Mouse (Mus musculus) spleen, adult 2 months (tissue): ENCODE results near the gene Htt. TPM values are rescaled to one million over a fixed set of nuclear protein-coding genes. Genes with fewer than 3 reads are reported as not detected.
A peak's percentile ranks its signal among the peaks of the same experiment; 100 is the strongest.
"Not testable (repeated sequence)": the region's sequence is repeated elsewhere in the genome, so short reads cannot be mapped to it uniquely, and the experiment has no call there.

Experiments used
- DNase-seq, 2 experiments: peaks; one replicate each; pipeline versions ENCODE4 v3.0.0 to v3.0.0-alpha.2; 2012 to 2021; ENCODE audit warnings: low spot score in 2 of 2, low read depth in 1 of 2
- H3K27ac ChIP-seq: fragments of 200-500 bp; 2 replicates; pipeline ENCODE4 v1.5.1; 2012; ENCODE audit warnings: low read length, inconsistent platforms; ENCODE audit not compliant: insufficient read depth
- H3K27me3 ChIP-seq: fragments of 200-500 bp; 2 replicates; pipeline ENCODE4 v1.6.1; 2012; ENCODE audit warnings: mild to moderate bottlenecking, moderate library complexity, low read length, inconsistent platforms; ENCODE audit not compliant: control insufficient read depth, insufficient read depth
- H3K36me3 ChIP-seq: fragments of 200-500 bp; 2 replicates; pipeline ENCODE4 v1.6.1; 2012; ENCODE audit warnings: mild to moderate bottlenecking, low read length, inconsistent platforms; ENCODE audit not compliant: control insufficient read depth, insufficient read depth
- H3K4me1 ChIP-seq: fragments of 200-500 bp; 2 replicates; pipeline ENCODE4 v1.6.1; 2011; ENCODE audit warnings: inconsistent platforms; ENCODE audit not compliant: control insufficient read depth, insufficient read depth, insufficient read length
- H3K4me3 ChIP-seq: fragments of 200-500 bp; 2 replicates; pipeline ENCODE4 v1.5.1; 2011; ENCODE audit warnings: mild to moderate bottlenecking, inconsistent platforms; ENCODE audit not compliant: insufficient read depth, insufficient read length; ENCODE audit errors: extremely low read depth
- CTCF ChIP-seq: fragments of 200-500 bp; IDR thresholded peaks from 2 replicates; pipeline ENCODE4 v1.5.1; 2011; ENCODE audit warnings: mild to moderate bottlenecking, inconsistent platforms; ENCODE audit not compliant: insufficient read depth, insufficient read length, insufficient replicate concordance; ENCODE audit errors: extremely low read depth
- POLR2A ChIP-seq: fragments of 200-500 bp; IDR thresholded peaks from 2 replicates; pipeline ENCODE4 v1.6.1; 2011; ENCODE audit warnings: low read depth, low read length, inconsistent platforms
- WGBS: fragments of 180-500 bp; shearing (Covaris S2); methylation state at CpG from one replicate; pipeline ENCODE4 v1.1.7; 2018; 5-methylcytosine and 5-hydroxymethylcytosine counted together
- polyA plus RNA-seq: library from polyadenylated mRNA; depleted of rRNA; stranded (reverse); fragments of >200 nt; gene quantifications from 2 replicates; pipeline ENCODE4 v1.2.3, GENCODE M21; 2012

Gene Htt
- polyA plus RNA-seq, 1 experiment = 11.9 TPM

DNA sequence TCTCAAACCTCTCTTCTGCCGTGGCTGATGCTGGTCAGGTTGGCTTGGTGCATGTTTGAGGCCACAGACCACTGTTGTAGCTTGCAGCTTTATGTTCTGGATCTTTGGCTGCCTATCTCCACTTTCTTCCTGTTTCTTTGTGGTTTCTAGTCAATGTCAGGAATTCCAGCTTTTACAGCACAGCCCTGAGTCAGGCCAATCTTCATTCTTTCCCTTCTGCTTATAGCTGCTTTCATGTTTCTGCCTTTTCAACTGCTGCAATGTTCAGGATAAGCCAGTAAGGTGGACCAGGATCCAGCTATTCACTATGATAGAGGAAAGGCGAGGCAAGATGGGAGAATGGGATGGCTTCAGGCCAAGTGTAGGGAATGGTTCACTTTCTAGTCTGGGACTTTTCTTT lies 29.6 kb downstream of the Htt start:
- TF ChIP-seq CTCF = no peak
- TF ChIP-seq POLR2A = no peak
- Histone ChIP-seq H3K27me3 (no peaks in the 10 kb centered on the region), H3K4me3 (no peak overlapping the region), H3K36me3 (peaks cover 6% of the 10 kb centered on the region; the same call in 1 of the 2 replicates), H3K27ac (no peak overlapping the region), H3K4me1 (no peaks in the 10 kb centered on the region)
- WGBS = 80% methylated on average over 2 of the region's 2 CpGs
- DNase-seq = no peak

GRCm38 (mm10) chr5:34800292-34800953 lies 38.9 kb downstream of the Htt start:
- no peak for DNase-seq
- Histone ChIP-seq H3K27me3 (no peaks in the 10 kb centered on the region), H3K36me3 (peaks cover 19% of the 10 kb centered on the region), H3K4me1 (no peaks in the 10 kb centered on the region), H3K4me3 (no peak overlapping the region), H3K27ac (no peak overlapping the region)
- TF ChIP-seq POLR2A (no peak), CTCF (no peak)
- WGBS = 89% methylated on average over 5 of the region's 5 CpGs

- no peak for DNase-seq
- TF ChIP-seq POLR2A (no peak), CTCF (no peak)
- no peaks in the 10 kb centered on the region for H3K27me3 ChIP-seq
- no peak overlapping the region for H3K27ac ChIP-seq
- WGBS = 89% methylated on average over 1 of the region's 1 CpGs
- H3K36me3 ChIP-seq = peaks cover 21% of the 10 kb centered on the region
- no peak overlapping the region for H3K4me3 ChIP-seq
- H3K4me1 ChIP-seq = no peaks in the 10 kb centered on the region
Observed at GRCm38 (mm10) chr5:34806038-34806437, 44.5 kb downstream of the Htt start.

GRCm38 (mm10) chr5:34822431-34823149 lies 61.0 kb downstream of the Htt start:
- no peaks in the 10 kb centered on the region; the same call in 1 of the 2 replicates for H3K4me1 ChIP-seq
- peak in 1 of 2 experiments; percentile 19 for DNase-seq
- H3K27me3 ChIP-seq = no peaks in the 10 kb centered on the region
- no peak overlapping the region for H3K27ac ChIP-seq
- WGBS = 81% methylated on average over 3 of the region's 3 CpGs
- H3K4me3 ChIP-seq = no peak overlapping the region
- TF ChIP-seq POLR2A (no peak), CTCF (no peak)
- peaks cover 29% of the 10 kb centered on the region for H3K36me3 ChIP-seq

- H3K4me3 ChIP-seq = no peak overlapping the region
- DNase-seq = no peak
- no peak for TF ChIP-seq CTCF
- no peak for TF ChIP-seq POLR2A
- H3K27me3 ChIP-seq = no peaks in the 10 kb centered on the region
- no peaks in the 10 kb centered on the region for H3K4me1 ChIP-seq
- WGBS = 97% methylated on average over 3 of the region's 3 CpGs
- no peak overlapping the region for H3K27ac ChIP-seq
- peaks cover 11% of the 10 kb centered on the region for H3K36me3 ChIP-seq
Observed at GRCm38 (mm10) chr5:34854079-34854478, 92.5 kb downstream of the Htt start.

DNA sequence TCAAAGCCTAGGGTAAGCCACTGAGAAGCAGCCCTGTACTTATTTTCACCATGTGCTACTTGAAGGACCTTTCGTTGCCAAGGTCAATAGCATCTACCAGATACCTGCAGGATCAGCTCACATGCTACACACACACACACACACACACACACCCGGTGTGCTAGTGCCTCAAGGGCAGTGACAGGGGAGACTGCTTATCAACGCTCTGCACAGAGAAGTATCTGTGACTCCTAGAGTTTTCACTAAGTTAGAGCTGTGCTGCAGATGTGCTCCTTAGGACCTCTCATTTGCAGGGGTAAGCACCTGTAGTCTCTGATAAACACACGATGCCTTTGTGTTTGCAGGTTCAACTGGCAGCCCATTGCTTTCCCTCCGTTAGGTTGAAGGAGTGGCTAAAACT lies 103.8 kb downstream of the Htt start:
- DNase-seq = no peak
- Histone ChIP-seq H3K27ac (no peak overlapping the region), H3K27me3 (no peaks in the 10 kb centered on the region), H3K4me1 (no peaks in the 10 kb centered on the region), H3K36me3 (peaks cover 35% of the 10 kb centered on the region), H3K4me3 (no peak overlapping the region)
- TF ChIP-seq POLR2A = no peak
- TF ChIP-seq CTCF = no peak
- 84% methylated on average over 5 of the region's 5 CpGs for WGBS

- not testable (repeated sequence) for H3K27me3 ChIP-seq, DNase-seq, H3K4me3 ChIP-seq, H3K27ac ChIP-seq, H3K4me1 ChIP-seq
- peaks cover 46% of the 10 kb centered on the region for H3K36me3 ChIP-seq
- WGBS = 90% methylated on average over 3 of the region's 3 CpGs
Observed at GRCm38 (mm10) chr5:34880307-34880706, 118.8 kb downstream of the Htt start.
